Mouse (Mus musculus): Measurements from ENCODE around the gene Urod. TPM values are rescaled to one million over a fixed set of nuclear protein-coding genes. Genes with fewer than 3 reads are reported as not detected.

Gene Urod
- polyA plus RNA-seq, 2 experiments, result 78.5 to 79.2 TPM

GRCm38 (mm10) chr4:116991366-116991765, 2.8 kb downstream of the Urod start:
- no peak for ATAC-seq (ENCODE audit: low FRiP score, low read depth)
- Histone ChIP-seq H3K27me3 (ENCODE audit: control insufficient read depth, insufficient read depth, low read length) (no peaks in the 10 kb centered on the region), H3K9ac (ENCODE audit: low read depth, low read length, severe bottlenecking) (no peak overlapping the region), H3K27ac (replicated peaks; ENCODE audit: low read depth, low read length) (no peak overlapping the region), H3K36me3 (ENCODE audit: control insufficient read depth, insufficient read depth, low read length) (peaks cover 17% of the 10 kb centered on the region), H3K4me3 (replicated peaks; ENCODE audit: low read length) (no peak overlapping the region), H3K4me1 (ENCODE audit: control insufficient read depth, insufficient read depth, low read length) (peaks cover 8% of the 10 kb centered on the region), H3K9me3 (ENCODE audit: control insufficient read depth, low read length) (no peaks in the 10 kb centered on the region), H3K4me2 (replicated peaks; ENCODE audit: low read depth, low read length, severe bottlenecking) (no peak overlapping the region)
- TF ChIP-seq POLR2A (IDR thresholded peaks at IDR 0.05; ENCODE audit: borderline replicate concordance, extremely low read depth, insufficient read depth, insufficient read length), result no peak
- DNase-seq (ENCODE audit: low spot score), result peak; percentile 78
- WGBS, result 12% methylated on average over 7 of the region's 7 CpGs

GRCm38 (mm10) chr4:116989731-116990130, 4.5 kb downstream of the Urod start:
- DNase-seq (ENCODE audit: low spot score) (no peak), ATAC-seq (ENCODE audit: low FRiP score, low read depth) (no peak)
- H3K36me3 ChIP-seq (ENCODE audit: control insufficient read depth, insufficient read depth, low read length), result peaks cover 17% of the 10 kb centered on the region
- H3K4me2 ChIP-seq (replicated peaks; ENCODE audit: low read depth, low read length, severe bottlenecking), result no peak overlapping the region
- H3K27ac ChIP-seq (replicated peaks; ENCODE audit: low read depth, low read length), result no peak overlapping the region
- H3K9me3 ChIP-seq (ENCODE audit: control insufficient read depth, low read length), result no peaks in the 10 kb centered on the region
- no peak for TF ChIP-seq POLR2A (IDR thresholded peaks at IDR 0.05; ENCODE audit: borderline replicate concordance, extremely low read depth, insufficient read depth, insufficient read length)
- H3K4me1 ChIP-seq (ENCODE audit: control insufficient read depth, insufficient read depth, low read length), result no peaks in the 10 kb centered on the region; the same call in 1 of the 2 replicates
- no peaks in the 10 kb centered on the region for H3K27me3 ChIP-seq (ENCODE audit: control insufficient read depth, insufficient read depth, low read length)
- WGBS, result 72% methylated on average over 6 of the region's 6 CpGs
- no peak overlapping the region for H3K4me3 ChIP-seq (replicated peaks; ENCODE audit: low read length)
- H3K9ac ChIP-seq (ENCODE audit: low read depth, low read length, severe bottlenecking), result no peak overlapping the region

- H3K4me2 ChIP-seq (replicated peaks; ENCODE audit: low read depth, low read length, severe bottlenecking), result no peak overlapping the region
- H3K36me3 ChIP-seq (ENCODE audit: control insufficient read depth, insufficient read depth, low read length), result peaks cover 17% of the 10 kb centered on the region
- WGBS, result 77% methylated on average over 5 of the region's 5 CpGs
- H3K9me3 ChIP-seq (ENCODE audit: control insufficient read depth, low read length), result no peaks in the 10 kb centered on the region
- H3K4me3 ChIP-seq (replicated peaks; ENCODE audit: low read length), result no peak overlapping the region
- DNase-seq (ENCODE audit: low spot score) (no peak), ATAC-seq (ENCODE audit: low FRiP score, low read depth) (no peak)
- TF ChIP-seq POLR2A (IDR thresholded peaks at IDR 0.05; ENCODE audit: borderline replicate concordance, extremely low read depth, insufficient read depth, insufficient read length), result no peak
- H3K4me1 ChIP-seq (ENCODE audit: control insufficient read depth, insufficient read depth, low read length), result no peaks in the 10 kb centered on the region
- H3K27me3 ChIP-seq (ENCODE audit: control insufficient read depth, insufficient read depth, low read length), result no peaks in the 10 kb centered on the region
- H3K27ac ChIP-seq (replicated peaks; ENCODE audit: low read depth, low read length), result no peak overlapping the region
- no peak overlapping the region for H3K9ac ChIP-seq (ENCODE audit: low read depth, low read length, severe bottlenecking)
These were observed 7.1 kb downstream of the Urod start for GRCm38 (mm10) chr4:116987122-116987456.

GRCm38 (mm10) chr4:116986400-116987121, 7.7 kb downstream of the Urod start:
- no peak for TF ChIP-seq POLR2A (IDR thresholded peaks at IDR 0.05; ENCODE audit: borderline replicate concordance, extremely low read depth, insufficient read depth, insufficient read length)
- ATAC-seq (ENCODE audit: low FRiP score, low read depth), result peak; percentile 58; the same call in 1 of the 2 replicates
- H3K4me1 ChIP-seq (ENCODE audit: control insufficient read depth, insufficient read depth, low read length), result no peaks in the 10 kb centered on the region
- H3K4me3 ChIP-seq (replicated peaks; ENCODE audit: low read length), result no peak overlapping the region
- peak; percentile 63 for DNase-seq (ENCODE audit: low spot score)
- WGBS, result 68% methylated on average over 17 of the region's 17 CpGs
- H3K27me3 ChIP-seq (ENCODE audit: control insufficient read depth, insufficient read depth, low read length), result no peaks in the 10 kb centered on the region
- no peak overlapping the region for H3K4me2 ChIP-seq (replicated peaks; ENCODE audit: low read depth, low read length, severe bottlenecking)
- peaks cover 17% of the 10 kb centered on the region for H3K36me3 ChIP-seq (ENCODE audit: control insufficient read depth, insufficient read depth, low read length)
- H3K9me3 ChIP-seq (ENCODE audit: control insufficient read depth, low read length), result no peaks in the 10 kb centered on the region
- no peak overlapping the region for H3K9ac ChIP-seq (ENCODE audit: low read depth, low read length, severe bottlenecking)
- H3K27ac ChIP-seq (replicated peaks; ENCODE audit: low read depth, low read length), result no peak overlapping the region

GRCm38 (mm10) chr4:116985681-116986080, 8.5 kb downstream of the Urod start:
- no peak for TF ChIP-seq POLR2A (IDR thresholded peaks at IDR 0.05; ENCODE audit: borderline replicate concordance, extremely low read depth, insufficient read depth, insufficient read length)
- Histone ChIP-seq H3K4me1 (ENCODE audit: control insufficient read depth, insufficient read depth, low read length) (no peaks in the 10 kb centered on the region), H3K9me3 (ENCODE audit: control insufficient read depth, low read length) (no peaks in the 10 kb centered on the region), H3K27me3 (ENCODE audit: control insufficient read depth, insufficient read depth, low read length) (no peaks in the 10 kb centered on the region), H3K4me3 (replicated peaks; ENCODE audit: low read length) (no peak overlapping the region), H3K36me3 (ENCODE audit: control insufficient read depth, insufficient read depth, low read length) (peaks cover 11% of the 10 kb centered on the region), H3K4me2 (replicated peaks; ENCODE audit: low read depth, low read length, severe bottlenecking) (no peak overlapping the region), H3K27ac (replicated peaks; ENCODE audit: low read depth, low read length) (no peak overlapping the region), H3K9ac (ENCODE audit: low read depth, low read length, severe bottlenecking) (no peak overlapping the region)
- ATAC-seq (ENCODE audit: low FRiP score, low read depth) (no peak), DNase-seq (ENCODE audit: low spot score) (no peak)
- WGBS, result 96% methylated on average over 7 of the region's 7 CpGs

Measured in limb, embryonic 14.5 days (tissue).